8 mouse cellular contexts compared by ENCODE assay signal in genomic region chr6:120197964-120198363, GRCm38 (mm10).
A peak's percentile ranks its signal among the peaks of the same experiment; 100 is the strongest.
DNase-seq lines count a peak whose midpoint lies in the region; ATAC-seq lines count a peak whose summit lies in the region.

No protein-coding gene starts in this region.

- intact Hi-C loops in heart, postnatal 36 days (cut with DNase I) = loop anchor here (1.0 to 5.0 kb wide), 3 partner anchors 196 to 706 kb away; partner anchors contain the start of gene Erc1
- intact Hi-C loops in left cerebral cortex, postnatal 25 days (cut with DNase I) = loop anchor here (1.0 to 5.0 kb wide), 3 partner anchors 197 to 716 kb away; no protein-coding TSS in a partner anchor

- 35% methylated on average over 9 of the region's 9 CpGs for WGBS in intestine, embryonic 14.5 days
- WGBS in intestine, embryonic 16.5 days = 35% methylated on average over 9 of the region's 9 CpGs
- WGBS in forebrain, embryonic 13.5 days = 28% methylated on average over 9 of the region's 9 CpGs
- WGBS in midbrain, embryonic 13.5 days = 34% methylated on average over 9 of the region's 9 CpGs

- no peaks in the 10 kb centered on the region for H3K9me3 ChIP-seq in intestine, embryonic 14.5 days (ENCODE audit: control insufficient read depth, low read length)
- H3K9me3 ChIP-seq in intestine, embryonic 16.5 days (ENCODE audit: control insufficient read depth, low read length) = no peaks in the 10 kb centered on the region
- no peaks in the 10 kb centered on the region for H3K9me3 ChIP-seq in forebrain, embryonic 13.5 days (replicated peaks)
- no peaks in the 10 kb centered on the region for H3K9me3 ChIP-seq in midbrain, embryonic 13.5 days

- ATAC-seq in intestine, embryonic 14.5 days (replicated peaks; ENCODE audit: low FRiP score, low TSS enrichment, low read depth) = no peak
- no peak for ATAC-seq in intestine, embryonic 16.5 days
- ATAC-seq in forebrain, embryonic 13.5 days = peak; percentile 62; the same call in 1 of the 2 replicates
- 0 out of 2 replicates have a peak, but pooled peaks have one; percentile 15 for ATAC-seq in midbrain, embryonic 13.5 days

- no peak overlapping the region for H3K4me3 ChIP-seq in intestine, embryonic 14.5 days (ENCODE audit: low read depth, low read length)
- H3K4me3 ChIP-seq in intestine, embryonic 16.5 days (ENCODE audit: low read length) = no peak overlapping the region
- no peak overlapping the region for H3K4me3 ChIP-seq in forebrain, embryonic 13.5 days
- H3K4me3 ChIP-seq in midbrain, embryonic 13.5 days (replicated peaks) = no peak overlapping the region

- H3K4me1 ChIP-seq in intestine, embryonic 14.5 days (replicated peaks; ENCODE audit: control insufficient read depth, insufficient read depth, low read length) = no peaks in the 10 kb centered on the region
- H3K4me1 ChIP-seq in intestine, embryonic 16.5 days (ENCODE audit: control insufficient read depth, insufficient read depth, low read length) = peaks cover 9% of the 10 kb centered on the region
- peaks cover 25% of the 10 kb centered on the region for H3K4me1 ChIP-seq in forebrain, embryonic 13.5 days
- peaks cover 20% of the 10 kb centered on the region for H3K4me1 ChIP-seq in midbrain, embryonic 13.5 days (replicated peaks)

- no peaks in the 10 kb centered on the region for H3K27me3 ChIP-seq in intestine, embryonic 14.5 days (replicated peaks; ENCODE audit: control insufficient read depth, insufficient read depth, low read length)
- no peaks in the 10 kb centered on the region for H3K27me3 ChIP-seq in intestine, embryonic 16.5 days (replicated peaks; ENCODE audit: control insufficient read depth, insufficient read depth, low read length)
- H3K27me3 ChIP-seq in forebrain, embryonic 13.5 days = 0 out of 2 replicates have a peak, but pooled peaks cover 3% of the 10 kb centered on the region
- peaks cover 11% of the 10 kb centered on the region for H3K27me3 ChIP-seq in midbrain, embryonic 13.5 days

- no peak overlapping the region for H3K4me2 ChIP-seq in intestine, embryonic 14.5 days (ENCODE audit: low read length)
- H3K4me2 ChIP-seq in intestine, embryonic 16.5 days (ENCODE audit: low read depth, low read length) = no peak overlapping the region
- no peak overlapping the region for H3K4me2 ChIP-seq in forebrain, embryonic 13.5 days
- H3K4me2 ChIP-seq in midbrain, embryonic 13.5 days (replicated peaks) = no peak overlapping the region

- peak; percentile 91 for DNase-seq in intestine, embryonic 14.5 days (ENCODE audit: low spot score)
- DNase-seq in c-Kit-positive CD71-negative TER-119-negative erythroid progenitor cells, embryonic 14.5 days (ENCODE audit: low read depth) = peak; percentile 59
- DNase-seq in heart, postnatal 36 days = peak; percentile 78 to 87
- DNase-seq in left cerebral cortex, postnatal 25 days (ENCODE audit: low spot score in 2 of 2) = peak; percentile 64 to 69
- DNase-seq in spleen, postnatal 4 days (ENCODE audit: low spot score in 2 of 2) = peak; percentile 85 to 96

- H3K9ac ChIP-seq in intestine, embryonic 14.5 days (ENCODE audit: low read length) = no peak overlapping the region
- H3K9ac ChIP-seq in intestine, embryonic 16.5 days (ENCODE audit: low read depth, low read length) = no peak overlapping the region
- no peak overlapping the region for H3K9ac ChIP-seq in forebrain, embryonic 13.5 days
- no peak overlapping the region for H3K9ac ChIP-seq in midbrain, embryonic 13.5 days (replicated peaks)

- no peaks in the 10 kb centered on the region for H3K36me3 ChIP-seq in intestine, embryonic 14.5 days (ENCODE audit: control insufficient read depth, insufficient read depth, low read length)
- no peaks in the 10 kb centered on the region for H3K36me3 ChIP-seq in intestine, embryonic 16.5 days (ENCODE audit: control insufficient read depth, insufficient read depth, low read length)
- no peaks in the 10 kb centered on the region for H3K36me3 ChIP-seq in forebrain, embryonic 13.5 days (ENCODE audit: poor library complexity, severe bottlenecking)
- H3K36me3 ChIP-seq in midbrain, embryonic 13.5 days = no peaks in the 10 kb centered on the region

- H3K27ac ChIP-seq in intestine, embryonic 14.5 days (ENCODE audit: low read depth) = no peak overlapping the region
- H3K27ac ChIP-seq in intestine, embryonic 16.5 days (ENCODE audit: low read length) = no peak overlapping the region
- H3K27ac ChIP-seq in forebrain, embryonic 13.5 days = no peak overlapping the region
- H3K27ac ChIP-seq in midbrain, embryonic 13.5 days = no peak overlapping the region

Comparison
In these comparisons a context has a peak if more than half of its experiments do, and no peak if none do; other contexts are left out.
1. ATAC-seq: peak in forebrain, embryonic 13.5 days (single experiment) and midbrain, embryonic 13.5 days (single experiment); none in intestine, embryonic 14.5 days (single experiment) and intestine, embryonic 16.5 days (single experiment).
2. Peak in every context shown above with its lines, with median percentiles within 50 percentile points of each other: DNase-seq.